Mouse (Mus musculus): ENCODE data around the gene Pmm1. TPM values are rescaled to one million over a fixed set of nuclear protein-coding genes. Genes with fewer than 3 reads are reported as not detected.

Gene Pmm1
- not detected in 2 replicates for polyA plus RNA-seq (2012; ENCODE audit: insufficient read depth, insufficient read length, low replicate concordance, missing spikeins)

DNA sequence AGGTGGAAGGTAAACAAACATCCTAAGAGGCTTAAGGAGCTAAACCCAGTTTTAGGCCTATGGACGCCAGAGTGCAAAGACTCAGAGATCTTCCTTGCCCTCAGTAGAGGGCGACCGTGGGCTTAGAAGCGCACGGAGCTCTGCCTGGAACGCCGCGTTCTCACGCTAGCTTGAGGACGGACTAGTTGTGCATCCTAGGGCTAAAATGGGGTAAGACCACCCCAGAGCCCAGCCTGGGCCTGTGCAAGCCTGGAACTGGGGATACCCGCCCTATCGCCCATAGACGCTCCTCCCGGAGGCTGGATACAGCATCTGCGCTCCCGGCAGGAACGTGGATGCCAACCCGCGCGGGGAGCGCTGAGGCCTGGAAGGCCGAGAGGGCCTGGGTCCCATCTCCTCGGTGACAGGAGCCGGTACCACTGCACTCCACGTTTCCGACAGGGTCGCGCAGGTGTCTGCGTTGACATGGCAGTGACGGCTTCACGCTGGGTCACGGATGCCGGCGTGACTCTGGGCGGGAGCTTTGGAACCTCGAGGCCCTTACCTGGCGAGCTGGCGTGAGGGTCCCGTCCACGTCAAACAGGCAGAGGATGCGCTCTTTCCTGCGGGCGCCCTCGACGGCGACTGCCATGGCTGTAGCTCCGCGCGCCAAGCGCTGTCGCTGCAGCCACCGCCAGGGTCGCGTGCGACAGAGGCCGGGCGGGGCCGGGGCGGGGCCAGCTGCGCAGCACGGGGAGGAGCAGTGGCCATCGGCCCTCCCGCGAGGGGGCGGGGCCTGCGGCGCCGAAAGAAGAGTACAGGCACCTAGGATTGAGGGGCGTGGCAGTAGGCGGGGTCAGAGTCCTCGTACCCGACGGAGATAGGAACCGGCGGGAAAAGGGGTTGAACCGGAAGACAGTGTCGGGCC is at the start of gene Pmm1:
TSS of gene Pmm1 (minus strand) at position 760 of the 907 bp plus-strand sequence.
- Histone ChIP-seq H3K27ac (ENCODE audit: insufficient read depth, low read depth, low read length) (peak within 1 kb of the TSS; percentile 71), H3K4me3 (ENCODE audit: insufficient read depth, low read depth, low read length) (peak within 1 kb of the TSS; percentile 59), H3K4me1 (ENCODE audit: control insufficient read depth, insufficient read depth, low read length) (peaks cover 15% of the 10 kb centered on the region)
- TF ChIP-seq POLR2A (IDR thresholded peaks at IDR 0.05; ENCODE audit: insufficient read depth, low read depth, low read length) (peak; percentile 81), CTCF (IDR thresholded peaks at IDR 0.05; ENCODE audit: insufficient read depth, low read depth, low read length) (peak; percentile 60)
- under 1% methylated on average over 77 of the region's 77 CpGs for WGBS

DNA sequence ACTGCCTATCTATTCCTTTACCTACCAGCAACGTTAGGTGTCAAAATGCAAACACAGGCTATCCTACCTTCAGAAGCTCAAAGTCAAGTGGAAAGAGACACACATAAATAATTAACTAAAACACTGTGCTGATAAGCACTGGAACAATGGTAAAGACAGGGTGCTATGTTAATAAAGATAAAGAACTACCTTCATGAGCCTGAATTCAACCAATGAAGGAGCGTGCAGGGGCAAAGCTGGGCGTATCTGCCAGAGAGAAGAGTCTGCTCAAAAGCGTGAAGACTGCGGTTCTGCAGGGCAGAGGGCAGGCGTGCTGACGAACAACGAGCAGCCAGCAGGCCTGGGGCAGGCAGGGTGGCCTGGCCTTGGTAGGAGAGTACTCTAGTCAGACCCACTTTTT is 43.5 kb upstream of the Pmm1 start:
- Histone ChIP-seq H3K4me1 (ENCODE audit: control insufficient read depth, insufficient read depth, low read length) (peaks cover 3% of the 10 kb centered on the region), H3K4me3 (ENCODE audit: insufficient read depth, low read depth, low read length) (no peak overlapping the region), H3K27ac (ENCODE audit: insufficient read depth, low read depth, low read length) (no peak overlapping the region)
- TF ChIP-seq CTCF (IDR thresholded peaks at IDR 0.05; ENCODE audit: insufficient read depth, low read depth, low read length): no peak
- TF ChIP-seq POLR2A (IDR thresholded peaks at IDR 0.05; ENCODE audit: insufficient read depth, low read depth, low read length): no peak
- WGBS: 95% methylated on average over 8 of the region's 8 CpGs

DNA sequence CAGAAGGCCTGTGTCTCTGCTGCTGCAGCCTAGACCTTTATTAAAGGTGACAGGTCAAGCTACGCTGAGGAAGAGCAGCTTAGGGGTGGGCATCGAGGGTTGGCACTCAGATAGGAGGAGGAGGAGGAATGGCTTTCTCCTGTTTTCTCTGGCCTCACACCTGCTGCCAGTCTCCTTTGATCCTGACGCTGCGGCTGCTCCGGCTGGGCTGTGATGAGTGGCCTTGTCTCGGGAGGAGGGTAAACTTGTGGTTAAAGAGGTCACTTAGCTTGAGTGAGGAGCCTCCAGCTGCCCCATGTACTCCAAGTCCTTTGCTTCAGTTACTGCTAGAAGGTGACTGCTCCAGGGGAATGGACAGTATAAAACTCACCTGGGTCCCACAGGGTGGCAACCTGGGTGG is 33.3 kb upstream of the Pmm1 start:
- Histone ChIP-seq H3K4me1 (ENCODE audit: control insufficient read depth, insufficient read depth, low read length) (peaks cover 18% of the 10 kb centered on the region), H3K27ac (ENCODE audit: insufficient read depth, low read depth, low read length) (no peak overlapping the region), H3K4me3 (ENCODE audit: insufficient read depth, low read depth, low read length) (no peak overlapping the region)
- WGBS: 60% methylated on average over 6 of the region's 6 CpGs
- no peak for TF ChIP-seq CTCF (IDR thresholded peaks at IDR 0.05; ENCODE audit: insufficient read depth, low read depth, low read length)
- TF ChIP-seq POLR2A (IDR thresholded peaks at IDR 0.05; ENCODE audit: insufficient read depth, low read depth, low read length): no peak

DNA sequence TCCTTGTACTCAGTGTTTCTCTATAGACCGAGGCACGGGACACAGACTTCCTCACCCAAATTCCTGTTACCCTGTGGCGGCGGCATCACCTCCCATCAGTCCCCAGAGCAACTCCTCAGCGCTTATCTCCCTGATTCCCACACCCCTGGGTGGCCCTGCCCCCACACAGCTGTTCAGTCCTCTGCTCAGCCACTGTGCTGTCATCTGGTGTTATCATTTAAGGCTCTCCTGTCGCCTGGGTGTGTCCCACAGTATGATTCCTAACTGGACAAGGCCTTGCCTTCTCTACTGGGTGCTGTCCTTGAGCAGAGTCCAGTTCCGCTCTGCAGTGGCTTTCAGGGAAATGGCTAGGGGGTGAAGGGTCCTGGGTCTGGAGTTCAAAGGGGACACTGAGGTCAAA is 29.8 kb upstream of the Pmm1 start:
- no peak overlapping the region for H3K4me3 ChIP-seq (ENCODE audit: insufficient read depth, low read depth, low read length)
- 56% methylated on average over 7 of the region's 7 CpGs for WGBS
- TF ChIP-seq POLR2A (IDR thresholded peaks at IDR 0.05; ENCODE audit: insufficient read depth, low read depth, low read length): no peak
- no peak for TF ChIP-seq CTCF (IDR thresholded peaks at IDR 0.05; ENCODE audit: insufficient read depth, low read depth, low read length)
- H3K27ac ChIP-seq (ENCODE audit: insufficient read depth, low read depth, low read length): no peak overlapping the region
- peaks cover 18% of the 10 kb centered on the region for H3K4me1 ChIP-seq (ENCODE audit: control insufficient read depth, insufficient read depth, low read length)

DNA sequence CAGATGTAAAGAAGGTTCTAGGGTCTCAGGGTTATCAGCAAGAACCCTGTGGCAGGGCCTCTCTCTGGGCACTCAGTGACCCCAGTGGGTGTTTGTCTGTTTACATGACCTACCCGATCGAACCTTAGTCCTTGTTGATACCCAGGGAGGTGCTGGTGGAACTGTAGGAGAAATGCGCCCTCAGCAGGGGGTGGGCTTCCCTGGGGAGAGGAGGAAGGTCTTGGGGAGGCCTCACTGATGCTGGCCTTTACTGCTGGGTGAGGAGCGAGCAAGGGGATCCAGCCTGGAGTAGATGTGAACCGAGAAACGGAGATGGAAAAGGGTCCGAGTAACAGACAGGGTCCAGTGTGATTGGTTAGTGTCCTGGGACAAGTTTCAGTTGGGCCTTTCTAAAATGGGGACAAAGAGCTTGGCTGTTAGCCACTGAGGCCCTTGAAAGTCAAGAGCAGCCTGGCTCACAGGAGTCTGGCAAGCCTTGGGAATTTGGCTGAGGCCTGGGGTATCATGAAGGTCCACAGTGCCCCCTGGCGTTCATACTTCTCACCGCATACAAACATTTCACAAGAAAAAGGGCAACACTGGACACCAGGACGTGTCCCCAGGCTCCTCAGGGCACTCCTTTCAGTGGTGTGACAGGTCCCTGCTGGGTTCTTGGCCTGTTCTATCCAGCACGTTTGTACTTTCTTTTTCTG is 28.8 kb upstream of the Pmm1 start:
- TF ChIP-seq CTCF (IDR thresholded peaks at IDR 0.05; ENCODE audit: insufficient read depth, low read depth, low read length): peak; percentile 75
- TF ChIP-seq POLR2A (IDR thresholded peaks at IDR 0.05; ENCODE audit: insufficient read depth, low read depth, low read length): no peak
- WGBS: 24% methylated on average over 11 of the region's 11 CpGs
- Histone ChIP-seq H3K4me1 (ENCODE audit: control insufficient read depth, insufficient read depth, low read length) (peaks cover 16% of the 10 kb centered on the region), H3K27ac (ENCODE audit: insufficient read depth, low read depth, low read length) (peak overlapping the region; percentile 56), H3K4me3 (ENCODE audit: insufficient read depth, low read depth, low read length) (no peak overlapping the region)

DNA sequence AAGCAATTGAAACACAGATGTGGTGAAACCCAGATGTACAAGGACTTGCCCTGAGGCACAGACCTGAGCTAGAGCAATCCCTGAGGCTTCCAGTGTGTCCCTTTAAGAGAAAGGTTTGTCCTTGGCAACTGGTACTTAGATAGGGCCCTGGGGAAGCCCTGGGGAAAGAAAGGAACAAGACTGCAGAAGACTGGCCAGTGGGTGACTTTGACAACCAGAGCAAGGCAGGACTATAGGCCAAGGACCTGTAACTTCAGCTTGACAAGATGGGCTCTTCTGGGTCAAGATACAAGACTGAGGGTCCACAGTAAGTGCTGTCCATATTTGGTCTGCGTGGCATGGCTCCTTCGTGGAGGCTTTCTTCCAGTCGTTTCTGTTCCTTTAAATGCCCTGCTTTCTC is 26.9 kb upstream of the Pmm1 start, which contains the start of gene Xrcc6:
TSS of gene Xrcc6 (plus strand) at position 190 of the 400 bp plus-strand sequence.
- Histone ChIP-seq H3K4me3 (ENCODE audit: insufficient read depth, low read depth, low read length) (no peak within 1 kb of the TSS), H3K4me1 (ENCODE audit: control insufficient read depth, insufficient read depth, low read length) (peaks cover 8% of the 10 kb centered on the region), H3K27ac (ENCODE audit: insufficient read depth, low read depth, low read length) (peak within 1 kb of the TSS; percentile 25; the same call in 1 of the 2 replicates)
- WGBS: 63% methylated on average over 3 of the region's 3 CpGs
- no peak for TF ChIP-seq POLR2A (IDR thresholded peaks at IDR 0.05; ENCODE audit: insufficient read depth, low read depth, low read length)
- no peak for TF ChIP-seq CTCF (IDR thresholded peaks at IDR 0.05; ENCODE audit: insufficient read depth, low read depth, low read length)

DNA sequence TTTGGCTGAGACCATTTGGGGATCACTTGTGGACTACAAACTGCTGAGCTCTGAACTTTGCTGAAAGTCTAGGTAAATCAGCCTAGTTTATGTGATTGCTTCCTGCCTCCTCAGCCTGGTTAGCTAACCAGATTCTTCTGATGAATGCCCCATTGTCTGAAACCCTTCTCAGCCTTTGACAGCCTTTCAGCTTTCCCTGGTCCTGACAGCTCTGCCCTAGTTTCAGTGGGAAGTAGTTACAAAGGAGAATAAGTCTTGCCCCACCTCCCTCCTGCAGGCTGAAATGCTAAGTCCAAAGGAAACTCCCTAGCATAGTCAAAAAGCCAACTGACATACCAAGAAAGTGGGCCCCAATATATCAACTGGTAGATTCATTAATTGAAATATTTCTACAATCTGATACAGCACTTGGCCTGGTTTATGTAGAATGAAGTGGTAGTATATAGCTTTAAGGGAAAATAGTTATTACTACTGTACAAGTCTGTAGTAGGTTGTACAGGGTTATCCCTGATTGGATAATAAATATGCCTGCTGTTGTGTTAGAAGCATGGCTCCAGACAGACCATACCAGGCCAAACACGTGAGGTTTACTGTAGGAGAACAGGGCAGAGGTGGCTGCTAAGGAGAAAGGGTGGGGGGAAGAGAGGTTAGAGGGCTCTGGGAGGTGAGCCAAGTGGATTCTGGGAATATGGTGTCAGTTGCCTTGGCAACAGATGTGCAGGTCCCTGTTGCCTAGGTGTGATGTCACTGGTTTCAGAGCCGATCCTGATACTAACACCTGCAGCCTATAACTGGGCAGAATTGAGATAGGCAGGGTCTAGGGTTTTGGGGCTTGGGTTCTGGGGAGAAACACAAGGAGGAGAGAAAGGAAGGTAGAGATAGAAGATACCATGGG is 24.8 kb upstream of the Pmm1 start:
- Histone ChIP-seq H3K27ac (ENCODE audit: insufficient read depth, low read depth, low read length) (no peak overlapping the region), H3K4me1 (ENCODE audit: control insufficient read depth, insufficient read depth, low read length) (peaks cover 5% of the 10 kb centered on the region), H3K4me3 (ENCODE audit: insufficient read depth, low read depth, low read length) (no peak overlapping the region)
- TF ChIP-seq CTCF (IDR thresholded peaks at IDR 0.05; ENCODE audit: insufficient read depth, low read depth, low read length) (no peak), POLR2A (IDR thresholded peaks at IDR 0.05; ENCODE audit: insufficient read depth, low read depth, low read length) (no peak)
- WGBS: 54% methylated on average over 2 of the region's 2 CpGs

DNA sequence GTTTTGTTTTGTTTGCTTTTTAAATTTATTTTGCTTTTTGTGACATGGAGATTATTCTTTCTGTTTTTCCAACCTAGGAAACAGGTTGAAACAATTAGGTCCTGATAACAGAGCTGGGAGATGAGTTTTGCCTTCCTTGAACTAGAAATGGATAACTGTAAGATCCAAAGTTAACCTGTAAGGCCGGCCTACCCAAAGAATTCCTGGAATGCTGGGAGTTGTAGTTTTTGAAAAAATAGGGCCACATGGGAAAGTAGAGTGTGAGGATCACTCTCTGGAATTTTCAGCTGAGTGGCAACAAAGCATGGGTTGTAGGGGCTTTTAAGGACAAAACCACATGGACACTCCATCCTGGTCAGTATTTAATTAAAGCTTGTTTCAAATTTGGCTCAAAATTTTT is 21.4 kb upstream of the Pmm1 start:
- TF ChIP-seq CTCF (IDR thresholded peaks at IDR 0.05; ENCODE audit: insufficient read depth, low read depth, low read length): no peak
- no peak for TF ChIP-seq POLR2A (IDR thresholded peaks at IDR 0.05; ENCODE audit: insufficient read depth, low read depth, low read length)
- Histone ChIP-seq H3K27ac (ENCODE audit: insufficient read depth, low read depth, low read length) (no peak overlapping the region), H3K4me1 (ENCODE audit: control insufficient read depth, insufficient read depth, low read length) (no peaks in the 10 kb centered on the region), H3K4me3 (ENCODE audit: insufficient read depth, low read depth, low read length) (no peak overlapping the region)
- WGBS: 67% methylated on average over 1 of the region's 1 CpGs

Data from olfactory bulb, adult 2 months (tissue).